Mouse (Mus musculus): Measurements from ENCODE around the gene Dnajc14. TPM values are rescaled to one million over a fixed set of nuclear protein-coding genes. Genes with fewer than 3 reads are reported as not detected.

Dnajc14 gene
- total RNA-seq (2012; rRNA removed) (22.2 and 27.7 TPM in 2 replicates), polyA plus RNA-seq (2012; ENCODE audit: insufficient read depth in 1 of 2, insufficient read length in 2 of 2, low read depth in 1 of 2, low replicate concordance in 2 of 2, missing spikeins in 1 of 2) (10 to 100 TPM in 1 of 2 experiments, not detected in 1; 36.7 TPM)

GRCm38 (mm10) chr10:128803771-128804270 lies at the start of gene Dnajc14:
Dnajc14 (plus strand) TSS chr10:128804062.
- peaks cover 26% of the 10 kb centered on the region for H3K79me2 ChIP-seq (ENCODE audit: control insufficient read depth, insufficient read depth, low read length, poor library complexity)
- peak within 1 kb of the TSS; percentile 86 to 92 for H3K4me3 ChIP-seq (ENCODE audit: control insufficient read depth in 1 of 2, insufficient read depth in 1 of 2, low read depth in 2 of 2, low read length in 2 of 2)
- H3K27me3 ChIP-seq (ENCODE audit: control insufficient read depth in 1 of 2, insufficient read depth in 2 of 2, low read length in 2 of 2) = no peaks in the 10 kb centered on the region
- TF ChIP-seq RCOR1 (IDR thresholded peaks at IDR 0.05; ENCODE audit: low read depth, low read length) (no peak), MYC (IDR thresholded peaks at IDR 0.05; ENCODE audit: low read depth, low read length) (no peak), ZMIZ1 (IDR thresholded peaks at IDR 0.05; ENCODE audit: low read depth, low read length) (no peak), NELFE (IDR thresholded peaks at IDR 0.05; ENCODE audit: low read depth, low read length) (0 out of 2 replicates have a peak, but pooled peaks have one; percentile 19), E2F4 (IDR thresholded peaks at IDR 0.05; ENCODE audit: borderline replicate concordance, low read depth, low read length) (no peak), GABPA (IDR thresholded peaks at IDR 0.05; ENCODE audit: low read depth, low read length) (no peak), SIN3A (IDR thresholded peaks at IDR 0.05; ENCODE audit: low read length) (0 out of 2 replicates have a peak, but pooled peaks have one; percentile 6), MEF2A (IDR thresholded peaks at IDR 0.05; ENCODE audit: extremely low read depth, insufficient replicate concordance, low read depth, low read length, poor library complexity, severe bottlenecking) (no peak), POLR2AphosphoS2 (IDR thresholded peaks at IDR 0.05; ENCODE audit: low read length) (no peak), MXI1 (IDR thresholded peaks at IDR 0.05; ENCODE audit: low read depth, low read length) (no peak), POLR2AphosphoS5 (IDR thresholded peaks at IDR 0.05; ENCODE audit: borderline replicate concordance, low read depth, low read length) (no peak), POLR2A (IDR thresholded peaks at IDR 0.05; ENCODE audit: control insufficient read depth in 1 of 2, insufficient read depth in 1 of 2, low read depth in 1 of 2, low read length in 2 of 2, poor library complexity in 1 of 2) (no peak), TBP (IDR thresholded peaks at IDR 0.05; ENCODE audit: low read depth, low read length) (no peak), TCF12 (IDR thresholded peaks at IDR 0.05; ENCODE audit: low read depth, low read length) (no peak), MAX (IDR thresholded peaks at IDR 0.05; ENCODE audit: low read length) (no peak)
- H3K36me3 ChIP-seq (ENCODE audit: control insufficient read depth in 1 of 2, insufficient read depth in 2 of 2, low read length in 2 of 2) = peaks cover 0 to 8% of the 10 kb centered on the region in 2 experiments; a peak in 2 of 4 replicates
- no peaks in the 10 kb centered on the region for H3K9me3 ChIP-seq (replicated peaks; ENCODE audit: insufficient read depth, low read length)
- peaks cover 5 to 11% of the 10 kb centered on the region in 2 experiments; a peak in 3 of 4 replicates for H3K4me1 ChIP-seq (ENCODE audit: control insufficient read depth in 1 of 2, insufficient read depth in 2 of 2, low read length in 2 of 2)
- no peak for DNase-seq (ENCODE audit: low read depth, low spot score)
- H3K27ac ChIP-seq (ENCODE audit: control insufficient read depth, low read depth, low read length) = peak within 1 kb of the TSS; percentile 86
- peak within 1 kb of the TSS; percentile 90 for H3K9ac ChIP-seq (ENCODE audit: control insufficient read depth, low read depth, low read length, poor library complexity, severe bottlenecking)

- H3K36me3 ChIP-seq (ENCODE audit: control insufficient read depth in 1 of 2, insufficient read depth in 2 of 2, low read length in 2 of 2) = peaks cover 0 to 4% of the 10 kb centered on the region in 2 experiments; a peak in 2 of 4 replicates
- TF ChIP-seq RAD21 (IDR thresholded peaks at IDR 0.05; ENCODE audit: low read depth, low read length) (peak; percentile 45), JUND (IDR thresholded peaks at IDR 0.05; ENCODE audit: low read depth, low read length) (no peak), CTCF (IDR thresholded peaks at IDR 0.05 in 2 of 3, conservative IDR thresholded peaks at IDR 0.05 in 1 of 3; ENCODE audit: control insufficient read depth in 1 of 3, insufficient read depth in 1 of 3, low read depth in 2 of 3, low read length in 3 of 3, poor library complexity in 1 of 3, severe bottlenecking in 1 of 3) (peak; percentile 6 to 63 (median 33); a peak in 3 of 6 replicates), SMC3 (IDR thresholded peaks at IDR 0.05; ENCODE audit: low read depth, low read length) (peak; percentile 78), ZC3H11A (IDR thresholded peaks at IDR 0.05; ENCODE audit: low read depth, low read length) (peak; percentile 59)
- DNase-seq (ENCODE audit: low read depth, low spot score) = peak; percentile 61
These were observed 31.0 kb upstream of the Dnajc14 start for GRCm38 (mm10) chr10:128772895-128773294.

More at GRCm38 (mm10) chr10:128772895-128773294, 31.0 kb upstream of the Dnajc14 start:
- Histone ChIP-seq H3K4me1 (ENCODE audit: control insufficient read depth in 1 of 2, insufficient read depth in 2 of 2, low read length in 2 of 2) (peaks cover 0 to 3% of the 10 kb centered on the region in 2 experiments; a peak in 1 of 4 replicates), H3K4me3 (ENCODE audit: control insufficient read depth in 1 of 2, insufficient read depth in 1 of 2, low read depth in 2 of 2, low read length in 2 of 2) (no peak overlapping the region), H3K27me3 (ENCODE audit: control insufficient read depth in 1 of 2, insufficient read depth in 2 of 2, low read length in 2 of 2) (no peaks in the 10 kb centered on the region), H3K9me3 (replicated peaks; ENCODE audit: insufficient read depth, low read length) (no peaks in the 10 kb centered on the region), H3K79me2 (ENCODE audit: control insufficient read depth, insufficient read depth, low read length, poor library complexity) (no peaks in the 10 kb centered on the region), H3K9ac (ENCODE audit: control insufficient read depth, low read depth, low read length, poor library complexity, severe bottlenecking) (no peak overlapping the region), H3K27ac (ENCODE audit: control insufficient read depth, low read depth, low read length) (no peak overlapping the region)
